Mouse (Mus musculus) kidney, postnatal 0 days (tissue): ENCODE data around the gene Eno3. TPM values are rescaled to one million over a fixed set of nuclear protein-coding genes. Genes with fewer than 3 reads are reported as not detected.

Source experiments
- ATAC-seq: fragments of 200-750 bp; cut with Nextera tagmentation; replicated peaks from 2 replicates; pipeline ENCODE4 v1.8.0; 2017; ENCODE audit warnings: low read depth, moderate number of reproducible peaks, moderate TSS enrichment, moderate library complexity; ENCODE audit not compliant: low FRiP score
- DNase-seq: peaks from one replicate; pipeline ENCODE4 v3.0.0-alpha.2; 2016; ENCODE audit warnings: low spot score
- H3K27ac ChIP-seq: fragments of 300-500 bp; sonication (generic); 2 replicates; pipeline ENCODE4 v1.5.1; 2014; ENCODE audit warnings: mild to moderate bottlenecking
- H3K27me3 ChIP-seq: fragments of 300-500 bp; sonication (generic); 2 replicates; pipeline ENCODE4 v1.6.1; 2014; ENCODE audit warnings: low read length, mixed read lengths; ENCODE audit not compliant: insufficient read depth
- H3K36me3 ChIP-seq: fragments of 300-500 bp; sonication (generic); 2 replicates; pipeline ENCODE4 v1.6.1; 2014; ENCODE audit warnings: low read length, mixed read lengths; ENCODE audit not compliant: insufficient read depth
- H3K4me1 ChIP-seq: fragments of 300-500 bp; sonication (generic); replicated peaks from 2 replicates; pipeline ENCODE4 v1.6.1; 2014; ENCODE audit warnings: antibody characterized with exemption, low read length, mixed read lengths; ENCODE audit not compliant: insufficient read depth
- H3K4me2 ChIP-seq: fragments of 300-500 bp; sonication (generic); 2 replicates; pipeline ENCODE4 v1.6.1; 2014; ENCODE audit warnings: mild to moderate bottlenecking, low read length, moderate library complexity, mixed read lengths
- H3K4me3 ChIP-seq: fragments of 300-500 bp; sonication (generic); replicated peaks from 2 replicates; pipeline ENCODE4 v1.5.1; 2014; ENCODE audit warnings: low read depth, low read length
- H3K9ac ChIP-seq: fragments of 300-500 bp; sonication (generic); 2 replicates; pipeline ENCODE4 v1.6.1; 2014; ENCODE audit warnings: low read depth, low read length
- H3K9me3 ChIP-seq: fragments of 300-500 bp; sonication (generic); replicated peaks from 2 replicates; pipeline ENCODE4 v1.6.1; 2016; ENCODE audit warnings: low read length, inconsistent platforms, mixed read lengths
- CTCF ChIP-seq: IDR thresholded peaks from 2 replicates; pipeline ENCODE4 v1.5.1; 2016; ENCODE audit warnings: antibody characterized with exemption, low read depth, mild to moderate bottlenecking, moderate library complexity
- WGBS: fragments of 180-500 bp; shearing (Covaris S2); extraction: QIAGEN DNeasy Blood & Tissue Kit; methylation state at CpG from one replicate; pipeline ENCODE4 v1.1.7; 2014; 5-methylcytosine and 5-hydroxymethylcytosine counted together
- polyA plus RNA-seq: library from polyadenylated mRNA; unstranded; fragments of >200 nt; fragmentation: Nextera tagmentation; extraction: Ambion mirVana; gene quantifications from 2 replicates; pipeline ENCODE4 v1.2.1, GENCODE M21; 2015

Eno3 gene
- polyA plus RNA-seq, result 9.7 and 10.0 TPM in 2 replicates

DNA sequence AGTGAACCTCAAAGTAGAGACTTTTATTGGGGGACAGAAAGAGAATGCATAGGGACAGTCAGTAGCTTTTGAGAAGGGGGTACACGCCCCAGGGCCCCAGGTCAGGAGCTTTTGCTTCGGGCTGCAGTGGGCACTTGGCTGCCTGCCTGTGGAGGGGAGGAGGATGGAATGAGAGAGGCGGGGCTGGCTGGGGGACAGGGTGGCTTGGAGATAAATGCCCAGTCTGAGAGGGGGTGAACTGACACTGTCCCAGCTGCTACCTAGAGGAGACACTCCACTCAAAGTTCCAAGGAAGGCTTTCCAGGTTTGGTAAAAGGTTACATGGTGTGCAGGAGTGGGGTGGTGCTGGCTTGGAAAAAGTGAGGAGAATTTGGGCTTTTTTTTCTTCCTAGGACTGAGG, at the start of gene Eno3:
Gene Eno3 (plus strand): TSS at position 239 of the 400 bp plus-strand sequence.
- Histone ChIP-seq H3K4me1 (peaks cover 27% of the 10 kb centered on the region), H3K36me3 (peaks cover 9% of the 10 kb centered on the region; the same call in 1 of the 2 replicates), H3K27me3 (no peaks in the 10 kb centered on the region), H3K27ac (peak within 1 kb of the TSS; percentile 99), H3K9ac (peak within 1 kb of the TSS; percentile 98), H3K4me3 (peak within 1 kb of the TSS; percentile 91), H3K9me3 (no peaks in the 10 kb centered on the region), H3K4me2 (peak within 1 kb of the TSS; percentile 90)
- TF ChIP-seq CTCF, result no peak
- 30% methylated on average over 3 of the region's 3 CpGs for WGBS
- ATAC-seq (no peak), DNase-seq (no peak)

DNA sequence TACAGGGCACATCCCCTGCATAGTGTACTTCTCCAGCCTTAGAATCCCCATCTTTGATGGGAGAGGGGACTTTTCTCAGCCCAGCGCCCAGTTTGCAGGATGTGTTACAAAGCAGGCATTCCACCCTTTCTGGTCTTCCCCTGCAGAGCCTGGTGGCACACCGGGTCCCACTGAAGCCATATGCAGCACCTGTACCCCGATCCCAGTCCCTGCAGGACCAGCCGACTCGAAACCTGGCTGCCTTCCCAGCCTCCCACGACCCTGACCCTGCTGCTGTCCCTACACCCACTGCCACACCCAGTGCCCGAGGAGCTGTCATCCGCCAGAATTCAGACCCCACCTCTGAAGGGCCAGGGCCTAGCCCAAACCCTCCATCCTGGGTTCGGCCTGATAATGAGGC, 49.4 kb upstream of the Eno3 start:
- Histone ChIP-seq H3K9ac (no peak overlapping the region), H3K4me3 (no peak overlapping the region), H3K9me3 (no peaks in the 10 kb centered on the region), H3K36me3 (peaks cover 77% of the 10 kb centered on the region), H3K4me2 (no peak overlapping the region), H3K27me3 (no peaks in the 10 kb centered on the region), H3K27ac (no peak overlapping the region), H3K4me1 (no peaks in the 10 kb centered on the region)
- 92% methylated on average over 9 of the region's 9 CpGs for WGBS
- no peak for ATAC-seq
- TF ChIP-seq CTCF, result no peak
- no peak for DNase-seq

DNA sequence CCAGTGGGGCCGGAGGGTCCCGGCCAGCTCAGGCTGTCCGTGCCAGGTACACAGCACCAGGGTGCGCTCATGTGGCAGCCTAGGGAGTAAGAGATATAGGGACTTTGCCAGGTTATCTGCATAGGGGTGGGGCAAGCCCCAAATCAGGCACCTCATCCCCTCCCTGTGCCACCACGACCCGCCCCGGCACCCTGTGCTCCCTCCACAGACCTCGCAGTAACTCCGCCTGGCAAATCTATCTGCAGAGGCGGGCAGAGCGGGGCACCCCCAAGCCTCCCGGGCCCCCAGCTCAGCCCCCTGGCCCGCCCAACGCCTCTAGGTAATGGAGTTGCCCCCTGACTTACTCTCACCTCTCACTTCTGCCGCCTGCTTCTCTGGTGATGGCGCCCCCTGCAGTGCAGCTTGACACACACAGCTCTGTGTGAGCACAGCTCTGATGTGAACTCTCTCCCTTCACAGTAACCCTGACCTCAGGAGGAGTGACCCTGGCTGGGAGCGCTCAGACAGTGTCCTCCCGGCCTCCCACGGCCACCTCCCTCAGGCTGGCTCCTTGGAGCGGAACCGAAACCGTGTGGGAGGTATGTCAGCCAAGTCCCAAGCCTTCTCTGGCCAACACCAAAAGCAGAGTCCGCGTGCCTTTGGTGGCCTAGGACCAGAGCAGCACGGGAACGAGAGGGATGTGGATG, 48.5 kb upstream of the Eno3 start:
- H3K36me3 ChIP-seq, result peaks cover 79% of the 10 kb centered on the region

DNA sequence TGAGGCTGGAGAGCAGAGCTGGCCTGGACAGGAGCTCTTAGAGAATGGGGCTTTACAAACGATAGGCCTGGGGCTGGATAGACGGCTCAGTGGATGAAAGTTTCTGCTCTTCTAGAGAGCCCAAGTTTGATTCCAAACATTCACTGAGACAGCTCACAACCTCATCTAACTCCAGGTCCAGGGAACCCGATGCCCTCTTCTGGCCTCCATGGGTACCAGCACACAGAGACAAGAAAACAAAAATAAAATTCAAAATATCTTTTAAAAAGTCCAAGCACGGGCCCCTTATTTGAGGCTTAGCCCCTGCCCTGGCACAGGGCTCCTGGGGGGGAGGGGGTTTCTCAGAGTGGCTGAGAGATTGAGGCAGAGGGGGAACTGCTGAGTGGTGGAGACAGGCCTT, 46.2 kb upstream of the Eno3 start:
- peaks cover 12% of the 10 kb centered on the region; the same call in 1 of the 2 replicates for H3K4me1 ChIP-seq
- no peak overlapping the region for H3K9ac ChIP-seq
- H3K27me3 ChIP-seq, result no peaks in the 10 kb centered on the region
- H3K36me3 ChIP-seq, result peaks cover 67% of the 10 kb centered on the region
- H3K27ac ChIP-seq, result no peak overlapping the region
- H3K4me2 ChIP-seq, result no peak overlapping the region
- peak; percentile 53 for TF ChIP-seq CTCF
- 87% methylated on average over 4 of the region's 4 CpGs for WGBS
- ATAC-seq (no peak), DNase-seq (no peak)
- no peak overlapping the region for H3K4me3 ChIP-seq
- no peaks in the 10 kb centered on the region for H3K9me3 ChIP-seq

More for the DNA sequence above, 48.5 kb upstream of the Eno3 start:
- Histone ChIP-seq H3K9me3 (no peaks in the 10 kb centered on the region), H3K27me3 (no peaks in the 10 kb centered on the region), H3K4me3 (no peak overlapping the region), H3K27ac (0 out of 2 replicates have a peak overlapping the region, but pooled peaks have one; percentile 19), H3K4me1 (no peaks in the 10 kb centered on the region), H3K9ac (no peak overlapping the region), H3K4me2 (no peak overlapping the region)
- WGBS, result 72% methylated on average over 26 of the region's 26 CpGs
- DNase-seq, result peak; percentile 75
- peak; percentile 62 for TF ChIP-seq CTCF
- ATAC-seq, result peak; percentile 77

DNA sequence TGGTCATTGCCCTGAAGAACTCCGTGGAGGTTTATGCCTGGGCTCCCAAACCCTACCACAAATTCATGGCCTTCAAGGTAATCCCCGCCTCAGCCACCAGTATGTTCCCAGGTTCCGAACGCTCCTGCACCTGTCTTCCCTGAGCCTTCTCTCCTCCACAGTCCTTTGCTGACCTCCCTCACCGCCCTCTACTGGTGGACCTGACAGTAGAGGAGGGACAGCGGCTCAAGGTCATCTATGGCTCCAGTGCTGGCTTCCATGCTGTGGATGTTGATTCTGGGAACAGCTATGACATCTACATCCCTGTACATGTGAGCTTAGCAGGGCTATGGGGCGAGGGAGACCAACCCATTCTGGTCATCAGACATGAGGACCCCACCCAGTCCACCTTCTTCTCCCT, 44.5 kb upstream of the Eno3 start:
- no peak overlapping the region for H3K4me2 ChIP-seq
- H3K4me1 ChIP-seq, result peaks cover 12% of the 10 kb centered on the region; the same call in 1 of the 2 replicates
- WGBS, result 84% methylated on average over 7 of the region's 7 CpGs
- no peaks in the 10 kb centered on the region for H3K9me3 ChIP-seq
- H3K9ac ChIP-seq, result no peak overlapping the region
- DNase-seq, result no peak
- peak; percentile 54 for TF ChIP-seq CTCF
- H3K4me3 ChIP-seq, result no peak overlapping the region
- H3K27ac ChIP-seq, result no peak overlapping the region
- ATAC-seq, result no peak
- peaks cover 49% of the 10 kb centered on the region for H3K36me3 ChIP-seq
- no peaks in the 10 kb centered on the region for H3K27me3 ChIP-seq

DNA sequence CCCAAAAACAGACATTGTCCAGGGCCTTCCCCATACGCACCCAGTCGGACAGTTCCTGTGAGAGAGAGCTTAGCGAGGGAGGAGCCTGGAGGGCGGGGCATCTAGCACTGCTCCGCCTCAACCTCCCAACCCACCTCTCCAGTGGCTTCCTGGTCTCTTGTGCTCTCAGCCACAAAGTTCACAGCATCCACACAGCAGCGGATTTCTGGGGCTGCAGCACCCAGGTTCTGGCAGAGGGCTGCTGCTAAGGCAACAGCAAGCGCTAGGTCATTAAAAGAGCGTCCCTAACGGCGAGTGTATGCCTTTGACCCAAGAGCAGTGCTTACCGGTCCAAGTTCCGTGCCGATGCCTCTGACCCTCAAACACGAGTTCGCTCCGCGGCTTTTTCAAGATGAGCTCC, 41.9 kb upstream of the Eno3 start:
- Histone ChIP-seq H3K36me3 (peaks cover 26% of the 10 kb centered on the region; the same call in 1 of the 2 replicates), H3K4me3 (peak overlapping the region; percentile 35), H3K4me2 (peak overlapping the region; percentile 68), H3K27me3 (no peaks in the 10 kb centered on the region), H3K4me1 (peaks cover 12% of the 10 kb centered on the region; the same call in 1 of the 2 replicates), H3K9ac (peak overlapping the region; percentile 55), H3K9me3 (no peaks in the 10 kb centered on the region), H3K27ac (peak overlapping the region; percentile 54; the same call in 1 of the 2 replicates)
- ATAC-seq (peak; percentile 58; the same call in 1 of the 2 replicates), DNase-seq (peak; percentile 95)
- WGBS, result 1% methylated on average over 17 of the region's 17 CpGs
- TF ChIP-seq CTCF, result 0 out of 2 replicates have a peak, but pooled peaks have one; percentile 20
